Mouse (Mus musculus): Measurements from ENCODE around the gene Fis1.

Gene Fis1

DNA sequence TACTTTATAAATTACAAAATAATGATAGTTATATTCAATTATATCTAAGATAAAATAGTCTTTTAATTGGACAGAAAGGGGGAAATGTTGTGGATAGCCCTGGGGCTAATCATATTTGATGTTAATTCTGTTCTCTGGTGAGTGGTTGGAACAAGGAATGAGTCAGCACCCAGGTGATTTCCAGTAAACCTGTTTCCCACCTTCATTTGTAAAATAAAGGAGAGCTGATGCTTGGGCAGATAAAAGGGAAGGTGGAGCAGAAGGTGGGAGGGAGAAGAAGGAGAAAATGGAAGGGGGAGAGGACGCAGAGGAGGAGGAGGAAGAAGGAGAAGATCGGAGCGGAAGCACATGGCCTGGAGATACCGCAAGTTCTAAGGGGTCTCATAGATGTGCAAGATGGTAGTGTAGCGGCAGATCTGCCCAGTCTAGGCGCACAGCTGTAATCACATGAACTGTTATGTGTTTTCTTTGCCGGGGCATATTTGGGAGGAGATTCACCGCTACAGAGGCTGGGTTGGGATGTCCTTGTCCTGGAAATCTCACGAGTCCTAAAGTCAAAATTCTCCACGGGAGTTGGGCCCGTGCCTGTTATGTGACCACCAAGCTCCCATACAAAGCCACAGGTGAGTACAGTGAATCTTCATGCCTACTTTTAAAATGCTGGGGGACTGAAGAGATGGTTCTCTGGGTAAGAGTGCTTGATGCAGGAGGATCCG is 12.1 kb upstream of the Fis1 start:
- peak; percentile 76 for DNase-seq (ENCODE audit: low read depth, low spot score)

DNA sequence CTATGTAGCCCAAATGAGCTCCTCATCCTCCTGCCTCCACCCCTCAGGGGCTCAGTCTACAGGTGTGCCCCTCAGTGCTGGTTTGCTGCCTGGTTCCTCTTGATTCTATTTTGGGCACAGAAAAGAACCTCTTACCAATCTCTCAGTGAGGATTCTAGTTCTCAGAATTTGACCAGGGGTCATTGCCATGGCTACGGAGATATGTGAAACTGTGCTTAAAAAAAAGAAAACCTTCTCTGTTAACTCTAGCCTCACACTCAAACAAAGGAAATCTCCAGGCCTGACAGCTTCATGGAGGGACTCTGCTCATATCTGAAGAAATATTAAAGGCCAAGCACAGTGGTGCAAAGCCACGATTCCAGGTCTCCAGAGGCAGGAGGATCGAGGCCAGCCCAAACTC is 10.3 kb upstream of the Fis1 start:
- no peak for DNase-seq (ENCODE audit: low read depth, low spot score)

GRCm38 (mm10) chr5:136943382-136943781 is 9.7 kb upstream of the Fis1 start:
- no peak for DNase-seq (ENCODE audit: low read depth, low spot score)

- DNase-seq (ENCODE audit: low read depth, low spot score), result no peak
Observed at GRCm38 (mm10) chr5:136945084-136945483, 8.0 kb upstream of the Fis1 start.

- DNase-seq (ENCODE audit: low read depth, low spot score), result peak; percentile 82
Observed at GRCm38 (mm10) chr5:136947874-136948273, 5.2 kb upstream of the Fis1 start.

DNA sequence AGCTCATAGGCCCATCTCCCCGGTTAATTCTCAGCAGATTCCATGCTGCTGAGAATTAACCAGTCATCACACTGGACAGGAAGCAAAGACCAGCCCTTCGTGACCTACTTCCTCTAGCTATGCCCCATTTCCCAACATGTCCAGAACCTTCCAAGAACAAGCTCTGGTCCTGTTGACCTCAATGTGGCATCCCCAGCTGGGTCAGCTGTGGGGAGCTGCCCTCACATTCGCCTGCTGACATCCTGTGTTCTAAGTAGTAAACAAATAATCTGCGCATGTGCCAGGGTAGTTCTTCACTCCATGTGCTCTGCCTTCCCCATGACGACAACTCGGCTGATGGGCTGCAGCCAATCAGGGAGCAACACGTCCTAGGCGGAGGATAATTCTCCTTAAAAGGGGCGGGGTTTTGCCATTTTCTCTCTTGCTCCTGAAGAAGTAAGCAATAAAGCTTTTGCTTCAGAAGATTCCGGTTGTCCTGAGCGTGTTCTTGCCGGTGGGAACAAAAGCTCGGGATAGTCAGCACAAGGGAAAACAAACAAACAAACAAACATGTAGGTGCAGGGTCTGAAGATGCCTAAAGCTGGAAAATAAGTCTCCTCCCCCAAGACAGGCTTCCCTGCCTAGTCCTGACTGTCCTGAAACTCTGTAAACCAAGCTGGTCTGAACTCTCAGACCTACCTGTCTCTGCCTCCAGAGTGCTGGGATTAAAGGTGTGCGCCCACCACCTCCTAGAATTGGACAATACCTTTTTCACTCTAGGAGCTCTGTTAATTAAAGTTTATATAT is 3.3 kb upstream of the Fis1 start:
- peak; percentile 41 for DNase-seq (ENCODE audit: low read depth, low spot score)

GRCm38 (mm10) chr5:136950521-136950920 is 2.6 kb upstream of the Fis1 start:
- peak; percentile 59 for DNase-seq (ENCODE audit: low read depth, low spot score)

DNA sequence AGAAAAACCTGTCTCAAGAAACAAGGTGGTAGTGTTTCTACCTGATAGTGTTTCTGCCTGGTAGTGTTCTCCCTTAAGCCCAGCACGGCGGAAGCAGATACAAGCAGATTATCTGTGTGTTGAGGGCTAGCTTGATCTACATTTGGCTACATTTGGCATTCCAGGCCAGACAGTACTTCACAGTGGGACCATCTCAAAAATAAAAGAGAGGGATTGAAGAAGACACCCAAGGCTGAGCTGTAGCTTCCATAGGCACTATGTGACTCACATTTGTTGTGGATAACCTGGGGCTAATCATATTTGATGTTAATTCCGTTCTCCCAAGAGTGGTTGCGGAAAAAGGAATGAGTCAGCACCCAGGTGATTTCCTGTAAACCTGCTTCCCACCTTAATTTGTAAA is 922 bp upstream of the Fis1 start:
- DNase-seq (ENCODE audit: low read depth, low spot score), result peak; percentile 51

- DNase-seq (ENCODE audit: low read depth, low spot score), result no peak
Observed at GRCm38 (mm10) chr5:136953440-136953951, 421 bp downstream of the Fis1 start.

DNA sequence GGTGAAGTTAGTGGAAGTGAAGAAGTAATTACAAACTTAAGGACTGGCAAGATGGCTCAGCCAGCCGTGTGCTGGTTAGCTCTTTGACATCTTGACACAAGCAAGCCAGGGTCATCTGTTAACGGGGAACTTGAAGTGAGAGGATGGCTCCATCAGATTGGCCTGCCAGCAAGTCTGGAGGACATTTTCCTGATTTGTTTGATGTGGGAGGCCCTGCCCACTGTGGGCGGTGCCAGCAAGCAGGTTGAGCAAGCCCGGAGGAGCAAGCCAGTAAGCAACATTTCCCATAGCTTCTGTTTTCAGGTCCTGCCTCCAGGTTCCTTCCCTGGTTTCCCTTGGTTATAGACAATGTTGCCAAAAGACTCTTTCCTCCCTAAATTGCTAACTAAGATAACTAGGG is 2.5 kb downstream of the Fis1 start:
- DNase-seq (ENCODE audit: low read depth, low spot score), result peak; percentile 74

DNA sequence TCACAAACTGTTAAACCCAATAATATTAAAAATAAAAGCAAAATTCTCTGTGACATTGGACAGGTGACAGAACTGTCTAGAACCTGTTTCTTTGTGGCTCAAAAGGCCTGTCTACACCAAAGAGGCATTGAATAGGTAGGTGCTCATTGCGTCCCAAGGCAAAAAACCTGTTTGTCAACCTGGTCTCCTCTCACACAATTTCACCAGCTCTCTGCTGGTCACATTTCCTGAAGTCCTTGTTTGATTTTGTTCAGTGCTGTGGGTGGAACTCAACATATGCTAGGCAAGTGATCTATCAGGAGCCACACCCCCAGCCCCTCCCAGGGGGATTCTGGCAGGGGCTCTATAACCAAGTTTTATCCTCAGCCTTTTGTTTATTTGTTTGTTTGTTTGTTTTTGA is 4.2 kb downstream of the Fis1 start:
- DNase-seq (ENCODE audit: low read depth, low spot score), result no peak

GRCm38 (mm10) chr5:136958991-136959605 is 6.0 kb downstream of the Fis1 start:
- no peak for DNase-seq (ENCODE audit: low read depth, low spot score)

- DNase-seq (ENCODE audit: low read depth, low spot score), result no peak
Observed at GRCm38 (mm10) chr5:136960053-136960452, 7.0 kb downstream of the Fis1 start.

- peak; percentile 57 for DNase-seq (ENCODE audit: low read depth, low spot score)
Observed at GRCm38 (mm10) chr5:136961334-136961982, 8.4 kb downstream of the Fis1 start.

GRCm38 (mm10) chr5:136961983-136962461 is 8.9 kb downstream of the Fis1 start:
- DNase-seq (ENCODE audit: low read depth, low spot score), result peak; percentile 93

DNA sequence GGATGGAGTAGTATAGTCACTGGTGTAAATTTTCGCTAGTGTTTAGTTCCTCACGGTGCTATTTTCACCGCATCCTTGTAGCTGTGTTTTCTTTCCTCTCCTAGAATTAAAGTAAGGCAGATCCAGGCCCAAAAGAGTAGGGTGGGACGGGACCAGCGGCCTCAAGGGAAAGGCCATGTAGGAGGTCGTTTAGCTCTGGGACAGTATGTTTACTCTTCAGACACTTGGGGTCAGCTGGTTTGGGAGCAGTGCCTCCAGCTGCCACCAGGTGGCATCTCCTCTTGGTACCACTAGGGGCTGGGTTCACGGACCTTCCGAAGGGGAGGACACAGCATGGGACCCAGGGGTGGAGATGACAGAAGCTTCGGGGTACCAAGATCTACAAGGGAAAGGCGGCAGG is 9.4 kb downstream of the Fis1 start:
- peak; percentile 90 for DNase-seq (ENCODE audit: low read depth, low spot score)

DNA sequence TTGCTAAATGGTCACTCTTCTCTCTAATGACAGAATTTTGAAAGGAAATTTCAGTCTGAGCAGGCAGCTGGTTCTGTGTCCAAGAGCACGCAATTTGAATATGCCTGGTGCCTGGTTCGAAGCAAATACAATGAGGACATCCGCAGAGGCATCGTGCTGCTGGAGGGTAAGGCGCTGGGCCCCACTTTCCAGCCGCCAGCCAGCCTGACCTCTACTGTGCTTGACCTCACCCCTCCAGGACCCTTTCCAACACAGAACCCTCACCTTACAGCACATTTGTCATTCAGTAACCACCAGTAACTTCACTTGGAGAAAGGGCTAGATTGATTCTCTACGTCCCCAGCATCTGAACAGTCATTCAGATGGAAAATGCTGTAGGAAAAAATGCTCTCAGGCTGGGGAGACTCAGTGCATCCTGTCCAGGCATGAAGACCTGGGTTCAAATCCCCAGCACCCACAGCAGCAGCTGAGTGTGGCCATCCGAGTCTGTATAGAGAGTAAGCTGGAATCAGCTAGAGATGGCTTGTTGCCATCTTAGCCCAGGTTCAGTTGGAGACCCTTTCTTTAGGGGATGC is 10.0 kb downstream of the Fis1 start:
- DNase-seq (ENCODE audit: low read depth, low spot score), result no peak

- no peak for DNase-seq (ENCODE audit: low read depth, low spot score)
Observed at GRCm38 (mm10) chr5:136965210-136965609, 12.1 kb downstream of the Fis1 start.

GRCm38 (mm10) chr5:136965686-136966085 is 12.6 kb downstream of the Fis1 start:
- no peak for DNase-seq (ENCODE audit: low read depth, low spot score)

- DNase-seq (ENCODE audit: low read depth, low spot score), result peak; percentile 59
Observed at GRCm38 (mm10) chr5:136966331-136966730, 13.3 kb downstream of the Fis1 start, which contains the start of gene Cldn15. Cldn15 (plus strand) TSS chr5:136966616.

GRCm38 (mm10) chr5:136966861-136967455 is 13.9 kb downstream of the Fis1 start:
- DNase-seq (ENCODE audit: low read depth, low spot score), result no peak

Data from ZHBTc4 (cell line).